Mouse (Mus musculus) MN1 (cell line): ENCODE measurements around the gene Arvcf.
A peak's percentile ranks its signal among the peaks of the same experiment; 100 is the strongest.

Source experiments
- DNase-seq: peaks from one replicate; pipeline ENCODE4 v3.0.0-alpha.2; 2016; ENCODE audit warnings: low spot score

The Arvcf gene

DNA sequence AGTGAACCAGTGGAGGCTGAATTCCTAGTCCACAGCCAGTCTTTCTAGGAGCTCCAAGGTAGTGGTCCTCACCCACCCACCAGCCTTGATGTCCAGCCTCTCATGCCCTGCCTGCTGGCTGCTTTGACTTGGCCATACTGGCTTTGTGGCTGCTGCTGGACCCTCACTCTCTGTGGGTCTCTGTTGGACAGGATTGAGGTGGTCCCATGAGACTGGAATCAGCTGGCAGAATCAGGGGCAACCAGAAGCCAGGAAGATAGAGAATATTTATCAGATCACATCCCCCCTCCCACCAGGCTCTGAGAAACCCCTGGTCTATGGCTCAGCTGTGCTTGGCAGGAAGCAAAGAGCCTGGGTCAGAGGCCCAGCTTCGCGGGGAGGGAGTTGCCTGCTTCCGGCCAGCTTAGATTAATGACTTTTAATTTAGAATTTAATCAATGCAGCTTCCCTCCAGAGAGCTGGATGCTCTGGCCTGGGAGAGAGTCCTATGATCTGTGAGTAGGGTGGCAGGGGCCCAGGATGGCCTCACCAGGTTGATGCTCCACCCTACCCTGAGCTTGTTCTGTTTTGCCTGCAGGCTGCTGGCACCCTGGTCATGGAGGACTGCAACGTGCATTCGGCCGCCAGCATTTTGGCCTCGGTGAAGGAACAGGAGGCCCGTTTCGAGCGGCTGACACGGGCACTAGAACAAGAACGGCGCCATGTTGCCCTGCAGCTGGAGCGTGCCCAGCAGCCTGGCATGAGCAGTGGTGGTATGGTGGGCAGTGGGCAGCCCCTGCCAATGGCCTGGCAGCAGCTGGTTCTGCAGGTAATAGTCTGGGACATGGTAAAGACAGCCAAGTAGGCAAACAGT, 40.8 kb downstream of the Arvcf start:
- no peak for DNase-seq

DNA sequence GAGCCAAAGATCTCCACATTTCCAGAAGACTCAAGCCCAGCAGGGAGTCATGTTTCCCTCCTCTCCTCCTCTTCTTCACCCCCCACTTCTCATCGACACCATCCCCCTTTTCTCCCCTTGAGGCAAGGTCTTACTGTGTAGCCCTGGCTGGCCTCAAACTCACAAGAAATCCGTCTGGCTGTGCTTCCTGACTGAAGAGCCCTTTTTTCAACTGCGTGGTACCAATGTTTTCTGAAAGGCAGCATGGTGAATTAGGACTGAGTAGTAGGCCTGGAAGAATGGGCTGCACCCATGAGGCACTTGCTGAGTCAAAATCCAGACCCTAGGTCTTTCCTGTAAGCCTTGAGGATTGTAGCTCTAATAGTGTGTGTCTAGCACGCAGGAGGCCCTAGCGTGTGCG, 42.4 kb downstream of the Arvcf start:
- no peak for DNase-seq

GRCm38 (mm10) chr16:18391127-18391526, 43.1 kb downstream of the Arvcf start:
- no peak for DNase-seq

GRCm38 (mm10) chr16:18391728-18392127, 43.7 kb downstream of the Arvcf start:
- no peak for DNase-seq

GRCm38 (mm10) chr16:18392469-18393426, 44.8 kb downstream of the Arvcf start:
- DNase-seq, result peak; percentile 88

DNA sequence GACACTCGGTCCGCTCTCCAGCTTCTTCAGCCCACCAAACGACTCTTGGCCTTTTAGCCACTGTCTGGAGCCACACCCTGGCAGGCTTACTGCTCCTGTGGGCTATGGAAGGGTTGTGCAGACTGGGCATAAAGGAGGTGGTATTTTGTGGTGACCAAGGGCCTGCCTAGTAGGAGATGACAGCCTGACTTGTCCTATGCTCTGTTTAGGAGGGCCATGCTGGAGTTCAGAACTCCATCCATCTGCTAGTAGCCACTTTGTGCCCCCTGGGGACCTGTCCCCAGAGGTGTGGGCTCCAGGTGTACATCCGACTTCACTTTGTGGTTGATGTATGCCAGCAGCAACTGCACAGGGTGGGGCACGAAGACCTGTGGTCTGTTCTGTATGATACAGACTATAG, 45.6 kb downstream of the Arvcf start:
- DNase-seq, result no peak

- DNase-seq, result no peak
These were observed 46.1 kb downstream of the Arvcf start for GRCm38 (mm10) chr16:18394056-18394455.

- DNase-seq, result peak; percentile 82
These were observed 47.0 kb downstream of the Arvcf start for GRCm38 (mm10) chr16:18394777-18395619.

- DNase-seq, result peak; percentile 48
These were observed 47.6 kb downstream of the Arvcf start for GRCm38 (mm10) chr16:18395620-18396036.

- DNase-seq, result peak; percentile 79
These were observed 48.2 kb downstream of the Arvcf start for GRCm38 (mm10) chr16:18396201-18396600.

DNA sequence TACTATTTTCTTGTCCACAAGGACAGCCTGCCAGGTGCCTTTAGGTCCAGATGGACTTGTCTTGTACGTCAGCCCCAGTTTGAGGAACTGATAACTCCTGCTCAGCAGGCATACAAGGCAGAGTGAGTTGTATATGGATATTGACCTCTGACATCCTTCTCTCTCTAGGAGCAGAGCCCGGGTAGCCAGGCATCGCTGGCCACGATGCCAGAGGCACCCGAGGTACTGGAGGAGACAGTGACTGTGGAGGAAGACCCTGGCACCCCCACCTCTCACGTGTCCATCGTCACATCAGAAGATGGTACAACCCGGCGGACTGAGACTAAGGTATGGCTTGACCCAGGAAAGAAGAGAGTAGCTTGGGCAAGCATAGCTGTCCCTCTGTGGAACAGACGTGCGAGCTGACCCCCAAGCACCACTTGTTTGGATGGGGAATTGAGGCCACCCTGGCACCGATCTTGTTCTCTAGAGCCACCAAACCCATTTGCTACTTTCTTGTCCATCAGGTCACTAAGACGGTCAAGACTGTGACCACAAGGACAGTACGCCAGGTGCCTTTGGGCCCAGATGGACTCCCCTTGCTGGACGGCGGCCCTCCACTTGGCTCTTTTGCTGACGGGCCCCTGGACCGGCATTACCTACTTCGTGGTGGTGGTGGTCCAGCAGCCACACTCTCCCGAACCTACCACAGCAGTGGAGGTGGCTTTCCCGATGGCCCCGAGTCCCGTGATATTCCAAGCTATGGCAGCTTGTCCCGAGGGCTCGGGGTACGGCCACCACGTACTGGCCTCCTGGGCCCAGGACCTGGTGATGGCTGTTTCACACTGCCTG, 49.0 kb downstream of the Arvcf start:
- no peak for DNase-seq

DNA sequence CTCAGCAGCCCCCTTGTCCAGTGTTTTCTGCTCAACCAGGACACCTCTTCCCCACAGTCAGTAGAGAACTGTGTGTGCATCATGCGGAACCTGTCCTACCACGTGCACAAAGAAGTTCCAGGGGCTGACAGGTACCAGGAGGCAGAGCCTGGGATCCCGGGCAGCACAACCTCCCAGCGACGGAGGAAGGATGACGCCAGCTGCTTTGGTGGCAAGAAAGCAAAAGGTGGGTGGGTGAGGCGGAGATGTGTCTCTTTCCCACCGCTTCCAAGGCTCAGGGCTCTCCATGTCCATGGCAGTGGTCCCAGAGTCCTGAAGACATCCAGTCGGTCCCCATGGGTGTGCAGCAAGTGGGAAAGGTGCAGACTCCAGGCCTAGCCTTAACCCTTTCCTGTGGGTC, 52.0 kb downstream of the Arvcf start:
- no peak for DNase-seq

DNA sequence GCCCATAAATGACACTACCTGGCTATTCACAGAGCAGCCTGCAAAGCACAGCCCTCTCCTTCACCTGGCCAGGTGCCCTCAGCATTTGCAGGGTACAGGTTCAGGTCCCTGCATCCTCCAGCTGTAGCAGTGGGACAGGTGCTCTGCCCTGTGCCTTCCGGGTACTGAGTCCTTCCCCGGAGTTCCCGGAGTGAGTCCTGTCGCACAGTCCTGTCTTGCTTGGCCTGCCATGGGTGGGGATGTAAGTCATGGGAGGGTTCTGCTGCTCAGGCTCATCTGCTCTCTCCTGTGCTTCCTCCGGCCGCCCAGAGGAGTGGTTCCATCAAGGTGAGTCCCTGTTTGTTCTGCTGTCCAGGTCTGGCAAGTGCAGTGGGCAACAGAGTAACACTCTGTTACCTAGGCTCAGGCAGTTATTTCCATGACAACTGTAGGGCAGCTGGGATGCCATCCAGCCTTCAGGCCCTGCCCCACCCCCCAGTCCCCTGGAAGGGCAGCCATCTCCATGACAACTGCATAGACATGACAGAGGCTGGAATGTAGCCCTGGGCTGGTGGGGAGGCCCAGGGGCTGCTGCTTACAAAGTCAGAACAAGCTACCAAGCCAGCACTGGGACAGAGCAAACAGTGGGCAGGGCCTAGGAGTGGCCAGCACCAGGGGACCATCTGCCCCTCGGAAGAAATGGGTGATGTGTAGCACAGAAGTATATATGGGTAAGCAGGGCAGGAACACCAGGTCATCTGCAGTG, 52.7 kb downstream of the Arvcf start:
- DNase-seq, result peak; percentile 79

DNA sequence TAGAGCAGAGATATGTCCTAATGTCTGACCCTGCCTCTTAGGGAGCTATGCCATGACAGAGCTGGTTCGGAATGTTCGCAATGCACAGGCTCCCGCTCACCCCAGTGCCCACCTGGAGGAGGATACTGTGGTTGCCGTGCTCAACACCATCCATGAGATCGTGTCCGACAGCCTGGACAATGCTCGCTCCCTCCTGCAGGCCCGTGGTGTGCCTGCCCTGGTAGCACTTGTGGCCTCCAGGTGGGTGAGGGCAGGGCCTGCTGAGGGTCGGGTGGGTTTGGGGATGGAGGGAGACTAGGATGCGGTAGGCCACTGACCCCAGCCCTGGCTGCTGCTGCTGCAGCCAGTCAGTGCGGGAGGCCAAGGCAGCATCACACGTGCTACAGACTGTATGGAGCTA, 55.3 kb downstream of the Arvcf start:
- no peak for DNase-seq

GRCm38 (mm10) chr16:18405091-18405854, 57.3 kb downstream of the Arvcf start:
- DNase-seq, result no peak

- no peak for DNase-seq
These were observed 57.9 kb downstream of the Arvcf start for GRCm38 (mm10) chr16:18405876-18406275.

DNA sequence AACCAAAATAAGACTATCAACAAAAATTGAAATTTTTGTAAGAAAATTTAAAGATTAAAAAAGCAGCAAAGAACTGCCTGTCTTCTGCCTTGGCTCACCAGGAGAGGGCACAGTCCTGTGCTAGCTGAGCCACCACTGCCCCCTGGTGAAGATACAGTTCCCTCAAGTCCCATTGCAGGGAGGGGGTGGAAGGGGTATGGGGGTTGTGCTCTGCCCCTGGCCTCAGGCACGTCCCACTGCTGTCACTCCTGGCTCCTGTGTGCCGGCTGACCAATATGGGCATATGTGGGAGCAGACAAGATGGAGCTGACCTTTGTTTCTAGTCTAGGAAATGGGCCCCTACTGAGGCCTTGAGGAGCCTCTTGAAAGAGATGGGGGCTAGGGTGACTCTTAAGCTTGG, 58.3 kb downstream of the Arvcf start:
- DNase-seq, result peak; percentile 73

- DNase-seq, result no peak
These were observed 59.9 kb downstream of the Arvcf start for GRCm38 (mm10) chr16:18407912-18408311.

GRCm38 (mm10) chr16:18409776-18410175, 61.8 kb downstream of the Arvcf start:
- DNase-seq, result no peak

- DNase-seq, result no peak
These were observed 62.4 kb downstream of the Arvcf start for GRCm38 (mm10) chr16:18410418-18410817.
